Mouse (Mus musculus): ENCODE data around the gene Gm17324.

Gene Gm17324

DNA sequence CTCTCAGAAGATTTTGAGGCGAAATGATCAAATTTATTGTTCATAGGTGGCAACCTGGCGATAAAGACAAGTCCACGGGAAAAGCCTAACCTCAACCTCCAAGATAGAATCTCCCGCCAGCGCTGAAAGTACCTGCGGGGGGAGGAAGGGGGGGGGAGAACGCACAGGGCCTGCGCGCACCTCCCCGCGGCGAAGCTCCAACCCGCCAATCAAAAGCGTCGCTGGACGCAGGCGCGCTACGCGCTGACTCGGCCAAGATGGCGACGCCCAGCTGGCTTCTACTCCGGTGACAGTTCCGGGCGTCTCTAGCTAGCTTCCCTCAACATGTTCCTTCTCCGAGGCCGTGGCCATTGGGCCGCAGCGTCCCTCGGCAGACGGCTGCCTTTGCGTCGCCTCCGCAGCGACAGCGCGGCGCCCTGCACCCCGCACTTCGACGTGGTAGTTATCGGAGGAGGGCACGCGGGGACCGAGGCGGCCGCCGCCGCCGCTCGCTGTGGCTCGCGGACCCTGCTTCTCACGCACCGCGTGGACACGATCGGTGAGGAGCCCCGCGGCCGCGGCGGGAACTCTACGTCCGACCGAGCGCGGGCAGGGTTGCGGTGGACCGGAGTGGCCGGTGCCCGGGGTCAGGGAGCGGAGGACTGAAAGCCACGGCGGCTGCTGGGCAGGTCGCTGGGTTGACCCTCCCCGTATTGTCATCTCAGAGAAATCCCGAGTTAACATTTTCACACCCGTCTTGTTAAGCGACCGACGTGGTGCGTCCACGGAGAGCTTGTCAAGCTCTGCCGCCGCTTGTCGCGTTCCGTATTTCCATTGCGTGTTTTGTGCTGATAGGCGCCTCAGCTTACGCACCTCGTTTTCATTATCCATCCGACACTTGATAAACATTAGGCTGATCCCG lies at the start of gene Gm17324, which contains the start of gene Mto1:
TSS of gene Gm17324 (minus strand) at position 814 of the 901 bp plus-strand sequence.
TSS of gene Mto1 (plus strand) at position 236 of the 901 bp plus-strand sequence.
- peak; percentile 45; the same call in 1 of the 2 replicates for TF ChIP-seq GATA4 (IDR thresholded peaks at IDR 0.05; ENCODE audit: insufficient replicate concordance, low read length)

- TF ChIP-seq GATA4 (IDR thresholded peaks at IDR 0.05; ENCODE audit: insufficient replicate concordance, low read length) = no peak
These were observed 44.6 kb upstream of the Gm17324 start for GRCm38 (mm10) chr9:78493171-78493570.

- no peak for TF ChIP-seq GATA4 (IDR thresholded peaks at IDR 0.05; ENCODE audit: insufficient replicate concordance, low read length)
These were observed 43.7 kb upstream of the Gm17324 start for GRCm38 (mm10) chr9:78492254-78492653.

GRCm38 (mm10) chr9:78491169-78491568 lies 42.6 kb upstream of the Gm17324 start:
- no peak for TF ChIP-seq GATA4 (IDR thresholded peaks at IDR 0.05; ENCODE audit: insufficient replicate concordance, low read length)

- TF ChIP-seq GATA4 (IDR thresholded peaks at IDR 0.05; ENCODE audit: insufficient replicate concordance, low read length) = no peak
These were observed 40.4 kb upstream of the Gm17324 start, which contains the start of gene Eef1a1 for GRCm38 (mm10) chr9:78488890-78489420. TSS of gene Eef1a1 (minus strand) at chr9:78489151.

GRCm38 (mm10) chr9:78484660-78485059 lies 36.1 kb upstream of the Gm17324 start:
- no peak for TF ChIP-seq GATA4 (IDR thresholded peaks at IDR 0.05; ENCODE audit: insufficient replicate concordance, low read length)

DNA sequence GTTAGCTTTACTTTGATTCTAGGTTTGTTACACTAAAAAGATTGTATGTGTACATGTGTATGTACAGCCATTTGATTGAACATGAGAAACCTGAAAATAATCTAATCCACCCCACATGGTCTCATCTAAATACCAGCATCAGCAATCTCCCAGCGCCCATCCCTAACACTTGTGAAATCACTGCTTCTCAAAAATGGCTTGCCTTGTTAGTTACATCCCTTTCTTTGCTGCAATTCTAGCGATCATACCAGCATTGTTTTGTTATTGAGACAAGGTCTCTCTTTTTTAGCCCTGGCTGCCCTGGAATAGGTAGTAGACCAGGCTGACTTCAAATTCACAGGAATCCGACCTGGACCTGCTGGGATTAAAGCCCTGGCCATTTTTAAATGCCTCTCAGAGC lies 33.8 kb upstream of the Gm17324 start:
- no peak for TF ChIP-seq GATA4 (IDR thresholded peaks at IDR 0.05; ENCODE audit: insufficient replicate concordance, low read length)

- peak; percentile 44; the same call in 1 of the 2 replicates for TF ChIP-seq GATA4 (IDR thresholded peaks at IDR 0.05; ENCODE audit: insufficient replicate concordance, low read length)
These were observed 33.1 kb upstream of the Gm17324 start for GRCm38 (mm10) chr9:78481423-78482331.

DNA sequence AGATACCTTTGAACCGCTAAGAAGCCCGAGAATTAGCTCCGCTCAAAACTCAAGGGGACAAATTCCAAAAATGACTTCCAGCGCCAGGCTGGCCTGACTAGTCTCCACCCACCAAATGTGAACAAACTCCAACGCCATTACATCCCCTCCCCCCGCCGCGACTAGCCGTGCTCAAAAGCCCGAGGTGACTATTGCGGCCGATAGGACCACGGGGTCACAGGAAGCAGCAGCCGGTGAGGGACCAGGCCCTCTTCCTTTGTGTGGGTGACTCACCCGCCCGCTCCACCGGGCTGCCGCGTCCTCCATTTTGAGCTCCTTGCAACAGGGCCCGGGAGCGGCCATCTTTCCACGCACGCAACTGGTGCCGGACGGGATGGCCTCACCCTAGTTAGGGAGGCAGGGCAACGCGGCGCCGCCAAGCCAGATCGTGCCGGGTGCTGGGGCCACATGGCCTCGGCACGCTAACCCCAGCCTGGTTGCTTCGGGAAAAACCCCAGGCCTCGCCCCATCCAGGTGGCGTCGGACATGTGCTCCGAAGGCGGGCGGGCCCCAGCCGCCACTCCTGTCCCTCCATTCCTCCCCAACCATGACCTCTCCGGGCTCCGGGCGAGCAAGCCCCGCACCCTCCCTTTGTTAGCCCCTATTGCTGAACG lies 32.2 kb upstream of the Gm17324 start:
- TF ChIP-seq GATA4 (IDR thresholded peaks at IDR 0.05; ENCODE audit: insufficient replicate concordance, low read length) = peak; percentile 24; the same call in 1 of the 2 replicates

- TF ChIP-seq GATA4 (IDR thresholded peaks at IDR 0.05; ENCODE audit: insufficient replicate concordance, low read length) = no peak
These were observed 28.5 kb upstream of the Gm17324 start for GRCm38 (mm10) chr9:78477021-78477551.

DNA sequence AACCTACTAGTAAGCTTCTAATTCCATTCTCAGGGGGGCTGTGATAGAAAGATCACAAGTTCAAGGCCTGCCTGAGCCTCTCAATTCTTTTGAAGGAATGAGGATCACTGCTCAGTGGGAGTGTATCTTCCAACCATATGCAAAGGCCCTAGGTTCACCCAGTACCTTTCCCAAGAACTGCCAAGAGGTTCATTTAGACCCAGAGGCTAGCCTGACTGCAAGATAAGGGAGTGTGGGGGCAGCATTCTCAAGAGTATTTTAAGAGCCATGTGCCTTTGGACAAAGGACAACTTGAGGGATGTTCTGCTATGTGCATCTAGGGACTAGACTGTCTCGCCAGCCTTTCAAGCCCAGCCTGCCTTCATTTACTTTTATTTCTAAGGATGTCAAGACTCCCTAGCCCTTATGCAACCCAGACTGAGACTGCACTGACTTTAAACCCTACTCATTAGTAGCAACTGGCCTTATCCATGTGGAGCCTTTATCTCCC lies 28.0 kb upstream of the Gm17324 start:
- no peak for TF ChIP-seq GATA4 (IDR thresholded peaks at IDR 0.05; ENCODE audit: insufficient replicate concordance, low read length)

GRCm38 (mm10) chr9:78475873-78476272 lies 27.3 kb upstream of the Gm17324 start:
- TF ChIP-seq GATA4 (IDR thresholded peaks at IDR 0.05; ENCODE audit: insufficient replicate concordance, low read length) = no peak

GRCm38 (mm10) chr9:78475383-78475780 lies 26.8 kb upstream of the Gm17324 start:
- no peak for TF ChIP-seq GATA4 (IDR thresholded peaks at IDR 0.05; ENCODE audit: insufficient replicate concordance, low read length)

GRCm38 (mm10) chr9:78474771-78475382 lies 26.3 kb upstream of the Gm17324 start:
- no peak for TF ChIP-seq GATA4 (IDR thresholded peaks at IDR 0.05; ENCODE audit: insufficient replicate concordance, low read length)
